Mouse (Mus musculus) lung, postnatal 25 days (tissue): ENCODE data around the gene Fam177a.
"Not testable (repeated sequence)": the region's sequence is repeated elsewhere in the genome, so short reads cannot be mapped to it uniquely, and the experiment has no call there.

Experiments used
- DNase-seq: peaks from one replicate; pipeline ENCODE4 v3.0.0; 2022; ENCODE audit warnings: low spot score

Gene Fam177a

GRCm38 (mm10) chr12:55124242-55124641 lies at the start of gene Fam177a:
Gene Fam177a (plus strand): TSS chr12:55124469.
- DNase-seq: not testable (repeated sequence)

GRCm38 (mm10) chr12:55075296-55075695 lies 49.0 kb upstream of the Fam177a start:
- DNase-seq: no peak

DNA sequence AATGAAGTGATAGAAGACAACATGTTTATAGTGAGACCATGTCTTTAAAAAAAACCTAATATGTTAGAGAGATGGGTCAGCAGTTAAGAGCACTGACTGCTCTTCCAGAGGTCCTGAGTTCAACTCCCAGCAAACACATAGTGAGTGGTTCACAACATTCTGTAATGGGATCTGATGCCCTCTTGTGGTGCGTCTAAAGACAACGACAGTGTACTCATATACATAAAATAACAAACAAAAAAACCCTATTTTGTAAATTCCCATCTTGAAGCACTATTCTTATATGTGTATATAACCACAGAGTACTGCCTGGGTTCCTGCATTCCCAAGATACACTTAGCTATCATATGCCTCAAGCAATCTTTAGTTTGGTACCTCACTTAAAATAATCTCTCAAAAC lies 45.6 kb upstream of the Fam177a start:
- not testable (repeated sequence) for DNase-seq

GRCm38 (mm10) chr12:55079726-55080600 lies 44.3 kb upstream of the Fam177a start, which contains the start of the genes 2700097O09Rik and Srp54a:
Gene 2700097O09Rik (minus strand): TSS chr12:55080110.
Gene Srp54a (plus strand): TSS chr12:55080262.
- DNase-seq: peak; percentile 95

GRCm38 (mm10) chr12:55080601-55080942 lies 43.7 kb upstream of the Fam177a start:
- not testable (repeated sequence) for DNase-seq

- DNase-seq: not testable (repeated sequence)
Observed at GRCm38 (mm10) chr12:55092127-55092526, 32.1 kb upstream of the Fam177a start.

DNA sequence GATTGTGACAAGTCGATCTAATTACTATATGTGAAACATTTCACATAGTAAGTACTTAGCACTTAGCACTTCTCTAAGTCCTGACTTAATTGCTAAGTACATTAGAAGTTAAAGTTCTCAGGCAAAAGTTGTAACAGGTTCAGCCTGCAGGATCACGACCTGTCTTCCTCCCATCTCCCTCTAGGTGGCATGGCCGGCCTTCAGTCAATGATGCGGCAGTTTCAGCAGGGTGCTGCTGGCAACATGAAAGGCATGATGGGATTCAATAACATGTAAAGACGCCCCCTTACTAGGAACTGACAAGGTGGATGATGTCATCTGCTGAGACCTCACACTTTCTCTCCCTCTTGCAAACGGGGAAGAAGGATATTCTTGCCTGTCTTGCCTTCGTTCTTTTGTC lies 11.7 kb upstream of the Fam177a start:
- not testable (repeated sequence) for DNase-seq

DNA sequence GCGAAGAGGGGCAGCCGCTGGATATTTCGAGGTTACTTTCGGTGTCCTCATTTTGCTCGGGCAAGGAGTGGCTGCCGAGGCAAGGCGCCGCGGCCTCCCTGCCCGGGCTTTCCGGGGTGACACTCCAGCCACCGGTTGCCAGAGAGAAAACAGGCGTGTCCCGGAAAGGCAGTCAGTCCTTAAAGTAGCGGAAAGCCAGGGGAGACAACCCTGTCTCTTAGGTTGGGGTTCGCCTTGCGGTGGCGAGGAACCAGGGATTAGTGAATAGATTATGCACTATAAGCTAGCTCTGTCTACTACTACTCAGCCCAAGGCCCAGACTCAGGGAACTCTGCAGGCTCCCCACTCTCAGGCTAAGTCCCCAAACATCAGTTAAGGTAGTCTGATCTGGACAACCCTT lies 462 bp downstream of the Fam177a start:
- DNase-seq: not testable (repeated sequence)

- DNase-seq: not testable (repeated sequence)
Observed at GRCm38 (mm10) chr12:55135540-55135939, 11.3 kb downstream of the Fam177a start.

DNA sequence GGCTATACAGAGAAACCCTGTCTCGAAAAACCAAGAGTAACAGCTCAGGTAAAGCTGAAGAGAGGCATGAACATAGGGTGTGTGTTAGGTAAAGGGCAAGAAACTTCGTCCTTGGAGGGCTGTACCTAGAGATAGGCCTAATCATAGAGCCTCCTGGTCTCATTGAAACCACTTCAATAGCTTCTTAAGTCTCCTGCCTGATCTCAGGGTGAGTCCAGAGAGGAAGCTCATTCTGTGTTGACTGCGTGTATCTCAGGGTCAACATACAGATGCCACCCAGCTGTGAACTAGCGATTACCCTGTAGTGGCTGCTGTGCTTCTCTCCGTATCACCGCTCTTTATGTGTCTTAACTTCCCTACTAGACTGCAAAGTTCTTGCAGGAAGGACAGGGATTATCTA lies 13.6 kb downstream of the Fam177a start:
- not testable (repeated sequence) for DNase-seq

DNA sequence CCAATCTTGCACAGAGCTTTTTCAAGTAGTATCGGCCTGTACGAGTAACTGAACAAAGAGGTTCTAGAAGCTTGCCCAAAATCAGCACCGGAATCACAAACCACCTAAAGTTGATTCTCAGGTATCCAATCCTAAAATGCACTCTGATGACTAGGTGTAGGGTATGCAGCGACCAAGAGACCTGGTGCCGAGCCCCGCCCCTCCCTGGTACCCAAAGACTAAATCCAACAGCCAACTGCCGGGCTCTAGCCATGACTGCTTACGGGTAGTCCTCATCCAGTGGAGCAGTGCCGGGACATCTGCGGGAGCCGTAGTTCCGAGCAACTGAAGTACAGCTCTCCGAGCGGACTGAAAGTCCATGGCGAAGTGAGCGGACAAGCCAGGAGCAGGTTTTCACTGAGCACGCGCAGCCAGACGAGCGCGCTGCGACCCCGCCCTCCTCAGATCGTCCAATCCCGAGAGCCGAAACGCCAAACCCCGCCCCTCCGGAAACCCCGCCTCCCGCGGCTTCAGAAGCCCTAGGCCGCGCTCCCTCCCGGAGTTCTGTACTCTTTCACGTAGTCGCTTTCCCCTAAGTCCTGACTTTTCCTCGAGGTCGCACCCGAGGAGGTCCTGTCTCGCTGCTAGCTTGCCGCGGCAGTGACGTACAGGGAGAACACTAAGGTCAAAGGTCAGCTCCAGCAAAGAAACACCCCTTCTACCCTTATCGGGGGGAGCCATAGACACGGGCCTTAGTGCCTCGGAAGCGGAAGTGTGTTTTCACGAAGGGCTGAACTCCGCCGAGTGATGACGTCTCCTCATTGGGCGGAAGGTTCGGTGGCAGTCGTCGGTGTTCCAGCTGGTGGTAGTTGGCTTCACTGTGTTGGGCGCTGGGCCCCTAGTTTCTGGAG lies 30.5 kb downstream of the Fam177a start, which contains the start of gene Srp54b:
TSS of gene Srp54b (plus strand) at position 546 of the 890 bp plus-strand sequence.
- DNase-seq: not testable (repeated sequence)

DNA sequence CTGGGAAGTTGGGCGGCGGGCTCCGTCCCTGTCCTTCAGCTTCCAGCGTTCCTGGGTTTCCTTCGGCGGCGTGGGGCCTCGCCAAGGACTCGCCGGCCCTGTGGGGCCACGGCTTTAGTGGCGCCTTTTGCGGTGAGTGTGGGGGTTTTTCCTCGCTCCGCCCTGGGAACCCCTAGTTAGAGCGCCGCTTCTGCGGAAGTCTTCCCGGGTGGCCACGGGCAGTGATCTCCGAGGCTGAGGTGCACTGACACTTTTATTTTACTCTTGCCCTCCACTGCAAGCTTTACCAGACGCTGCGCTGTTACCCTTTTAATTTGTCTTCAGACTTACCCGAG lies 31.1 kb downstream of the Fam177a start:
- not testable (repeated sequence) for DNase-seq

DNA sequence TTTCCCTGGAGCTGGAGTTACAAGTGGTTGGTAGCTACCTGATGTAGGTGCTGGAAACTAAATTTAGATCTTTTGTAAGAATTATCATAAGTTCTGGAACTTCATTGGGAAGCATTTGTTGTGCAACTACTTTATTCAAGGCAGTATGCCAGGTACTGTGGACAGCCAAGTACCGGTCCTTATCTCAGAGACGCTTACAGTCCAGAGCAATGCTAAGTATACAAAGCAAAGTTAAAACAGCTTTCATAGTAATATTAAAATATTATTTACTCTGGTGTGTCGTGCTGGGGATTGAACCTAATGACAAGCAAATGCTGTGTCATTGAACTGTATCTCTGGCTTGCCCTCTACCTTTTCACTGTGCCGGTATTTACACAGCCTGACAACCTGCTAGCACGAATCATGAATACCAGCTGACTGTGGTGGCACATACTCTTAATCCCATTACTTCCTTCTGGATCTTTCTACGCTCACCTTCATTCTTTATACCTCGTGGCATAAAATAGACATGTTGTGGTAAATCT lies 42.8 kb downstream of the Fam177a start:
- not testable (repeated sequence) for DNase-seq

DNA sequence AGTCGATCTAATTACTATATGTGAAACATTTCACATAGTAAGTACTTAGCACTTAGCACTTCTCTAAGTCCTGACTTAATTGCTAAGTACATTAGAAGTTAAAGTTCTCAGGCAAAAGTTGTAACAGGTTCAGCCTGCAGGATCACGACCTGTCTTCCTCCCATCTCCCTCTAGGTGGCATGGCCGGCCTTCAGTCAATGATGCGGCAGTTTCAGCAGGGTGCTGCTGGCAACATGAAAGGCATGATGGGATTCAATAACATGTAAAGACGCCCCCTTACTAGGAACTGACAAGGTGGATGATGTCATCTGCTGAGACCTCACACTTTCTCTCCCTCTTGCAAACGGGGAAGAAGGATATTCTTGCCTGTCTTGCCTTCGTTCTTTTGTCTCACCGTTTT lies 63.4 kb downstream of the Fam177a start:
- DNase-seq: not testable (repeated sequence)

DNA sequence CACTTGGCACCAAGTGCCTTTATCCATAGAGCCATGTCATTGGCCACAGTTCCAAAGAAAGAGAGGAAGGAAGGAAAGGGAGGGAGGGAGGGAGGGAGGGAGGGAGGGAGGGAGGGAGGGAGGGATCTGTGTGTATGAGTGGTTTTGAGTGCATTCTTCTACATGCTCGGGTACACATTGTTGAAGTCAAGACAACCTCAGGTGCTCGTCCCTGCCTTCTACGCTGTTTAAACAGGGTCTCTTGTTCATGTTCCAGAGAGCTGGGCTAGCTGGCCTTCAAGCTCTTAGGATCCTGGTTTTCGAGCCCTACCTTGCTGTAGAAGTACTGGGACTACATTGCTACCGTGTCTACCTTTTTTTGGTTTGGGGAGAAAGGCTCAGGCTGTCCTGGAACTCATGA lies 64.9 kb downstream of the Fam177a start:
- not testable (repeated sequence) for DNase-seq
